Mouse (Mus musculus) limb, embryonic 11.5 days (tissue): ENCODE results near the gene Gxylt1. TPM values are rescaled to one million over a fixed set of nuclear protein-coding genes. Genes with fewer than 3 reads are reported as not detected.

ENCODE experiments used
- ATAC-seq: fragments of 200-750 bp; cut with Nextera tagmentation; 2 replicates; pipeline ENCODE4 v1.8.0; 2017; ENCODE audit warnings: low read depth; ENCODE audit not compliant: insufficient number of reproducible peaks, low FRiP score, low TSS enrichment
- DNase-seq: peaks from one replicate; pipeline ENCODE4 v3.0.0-alpha.2; 2015; ENCODE audit warnings: low spot score
- H3K27ac ChIP-seq: fragments of 300-500 bp; sonication (generic); replicated peaks from 2 replicates; pipeline ENCODE4 v1.5.1; 2014; ENCODE audit warnings: low read depth, mild to moderate bottlenecking, low read length
- H3K27me3 ChIP-seq: fragments of 300-500 bp; sonication (generic); 2 replicates; pipeline ENCODE4 v1.6.1; 2014; ENCODE audit warnings: mild to moderate bottlenecking, low read length, mixed read lengths; ENCODE audit not compliant: control insufficient read depth, insufficient read depth
- H3K36me3 ChIP-seq: fragments of 300-500 bp; sonication (generic); 2 replicates; pipeline ENCODE4 v1.6.1; 2014; ENCODE audit warnings: mild to moderate bottlenecking, low read length, moderate library complexity, mixed read lengths; ENCODE audit not compliant: control insufficient read depth, insufficient read depth
- H3K4me1 ChIP-seq: fragments of 300-500 bp; sonication (generic); 2 replicates; pipeline ENCODE4 v1.6.1; 2014; ENCODE audit warnings: low read length, mixed read lengths; ENCODE audit not compliant: control insufficient read depth, insufficient read depth
- H3K4me2 ChIP-seq: fragments of 300-500 bp; sonication (generic); 2 replicates; pipeline ENCODE4 v1.6.1; 2014; ENCODE audit warnings: low read depth, mild to moderate bottlenecking, moderate library complexity; ENCODE audit not compliant: severe bottlenecking
- H3K4me3 ChIP-seq: fragments of 300-500 bp; sonication (generic); 2 replicates; pipeline ENCODE4 v1.5.1; 2014; ENCODE audit warnings: low read depth, low read length
- H3K9ac ChIP-seq: fragments of 300-500 bp; sonication (generic); 2 replicates; pipeline ENCODE4 v1.6.1; 2014; ENCODE audit warnings: mild to moderate bottlenecking, low read length
- H3K9me3 ChIP-seq: fragments of 300-500 bp; sonication (generic); 2 replicates; pipeline ENCODE4 v1.6.1; 2016; ENCODE audit warnings: low read length; ENCODE audit not compliant: control insufficient read depth
- WGBS: fragments of 180-500 bp; shearing (Covaris S2); extraction: QIAGEN DNeasy Blood & Tissue Kit; methylation state at CpG from one replicate; pipeline ENCODE4 v1.1.7; 2014; 5-methylcytosine and 5-hydroxymethylcytosine counted together
- polyA plus RNA-seq: library from polyadenylated mRNA; unstranded; fragments of >200 nt; fragmentation: Nextera tagmentation; extraction: Ambion mirVana; gene quantifications from 2 replicates; pipeline ENCODE4 v1.2.1, GENCODE M21; 2014

The Gxylt1 gene
- polyA plus RNA-seq, 1 experiment from 2014 or later = 22.6 TPM

- no peak overlapping the region for H3K9ac ChIP-seq
- H3K27me3 ChIP-seq = no peaks in the 10 kb centered on the region
- H3K4me1 ChIP-seq = no peaks in the 10 kb centered on the region
- H3K27ac ChIP-seq = no peak overlapping the region
- WGBS = 100% methylated on average over 1 of the region's 1 CpGs
- no peaks in the 10 kb centered on the region for H3K36me3 ChIP-seq
- no peak for DNase-seq
- H3K9me3 ChIP-seq = no peaks in the 10 kb centered on the region
- no peak for ATAC-seq
- no peak overlapping the region for H3K4me3 ChIP-seq
- no peak overlapping the region for H3K4me2 ChIP-seq
Observed at GRCm38 (mm10) chr15:93268001-93268400, 7.0 kb downstream of the Gxylt1 start.

DNA sequence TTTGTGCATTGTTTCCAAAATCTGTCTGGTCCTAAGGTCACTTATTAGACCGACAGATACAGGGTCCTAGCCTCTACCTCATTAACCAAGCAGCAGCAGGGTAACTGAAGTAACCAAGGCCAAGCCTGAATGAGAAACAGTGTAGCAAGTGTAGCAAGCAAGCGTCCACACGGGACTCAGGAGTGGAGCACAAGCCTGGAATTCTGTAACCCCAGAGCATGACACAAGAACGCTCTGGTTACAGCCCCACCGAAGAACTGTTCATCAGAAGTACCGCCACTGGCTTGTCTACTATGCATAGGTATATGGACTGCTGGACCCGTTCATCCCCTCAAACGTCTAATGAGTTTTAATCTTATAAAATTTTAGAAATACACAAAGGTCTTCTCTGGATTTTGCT lies 7.5 kb downstream of the Gxylt1 start:
- no peak for ATAC-seq
- H3K9me3 ChIP-seq = no peaks in the 10 kb centered on the region
- no peaks in the 10 kb centered on the region for H3K36me3 ChIP-seq
- H3K4me2 ChIP-seq = no peak overlapping the region
- no peak overlapping the region for H3K4me3 ChIP-seq
- no peaks in the 10 kb centered on the region for H3K27me3 ChIP-seq
- no peaks in the 10 kb centered on the region for H3K4me1 ChIP-seq
- no peak for DNase-seq
- H3K9ac ChIP-seq = no peak overlapping the region
- H3K27ac ChIP-seq = no peak overlapping the region
- 87% methylated on average over 8 of the region's 8 CpGs for WGBS

DNA sequence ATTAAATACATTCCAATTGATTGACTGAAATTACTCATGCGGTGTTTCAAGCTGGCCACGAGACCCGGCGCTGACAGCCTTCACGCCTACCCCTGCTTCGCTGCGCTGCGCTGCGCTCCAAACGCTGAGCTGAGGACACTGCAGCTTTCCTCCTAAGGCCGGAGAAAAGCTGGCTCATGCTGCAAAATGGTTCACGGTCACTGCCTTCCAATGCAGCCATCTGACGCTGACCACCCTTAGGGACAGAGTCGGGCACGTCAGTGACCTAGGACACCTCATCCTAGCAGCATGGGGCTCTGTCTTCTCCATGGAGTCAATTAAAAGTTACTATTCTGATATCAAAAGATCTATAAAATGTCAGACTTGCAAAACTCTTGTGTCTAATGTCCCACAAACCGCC lies 8.6 kb downstream of the Gxylt1 start:
- Histone ChIP-seq H3K4me2 (no peak overlapping the region), H3K36me3 (no peaks in the 10 kb centered on the region; the same call in 1 of the 2 replicates), H3K27me3 (no peaks in the 10 kb centered on the region), H3K4me3 (no peak overlapping the region), H3K9me3 (no peaks in the 10 kb centered on the region), H3K9ac (no peak overlapping the region), H3K27ac (no peak overlapping the region), H3K4me1 (no peaks in the 10 kb centered on the region)
- ATAC-seq (no peak), DNase-seq (no peak)
- WGBS = 85% methylated on average over 16 of the region's 16 CpGs

DNA sequence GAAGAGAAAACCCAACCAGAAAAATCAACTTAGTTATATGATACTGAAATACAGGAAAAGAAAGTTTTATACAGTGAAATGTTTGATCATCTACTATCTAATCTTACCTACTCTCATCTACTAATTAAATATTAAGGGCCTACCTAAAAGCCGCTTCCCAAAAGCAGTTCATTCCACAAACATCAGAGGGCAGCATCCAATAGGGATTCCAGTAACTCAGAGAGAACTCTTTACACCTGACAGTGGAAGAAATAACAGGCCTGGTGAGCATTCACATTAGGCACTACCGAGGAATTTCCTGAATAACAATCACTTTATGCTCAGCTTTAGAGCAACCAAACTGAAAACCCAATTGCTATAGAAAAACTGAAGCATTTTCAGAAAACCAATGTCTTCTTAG lies 9.3 kb downstream of the Gxylt1 start:
- Histone ChIP-seq H3K4me3 (no peak overlapping the region), H3K4me1 (no peaks in the 10 kb centered on the region), H3K9me3 (no peaks in the 10 kb centered on the region), H3K9ac (no peak overlapping the region), H3K36me3 (no peaks in the 10 kb centered on the region; the same call in none of the 2 replicates), H3K4me2 (no peak overlapping the region), H3K27me3 (no peaks in the 10 kb centered on the region), H3K27ac (no peak overlapping the region)
- 62% methylated on average over 2 of the region's 2 CpGs for WGBS
- DNase-seq = no peak
- ATAC-seq = no peak

- H3K4me3 ChIP-seq = no peak overlapping the region
- H3K9ac ChIP-seq = no peak overlapping the region
- 84% methylated on average over 3 of the region's 3 CpGs for WGBS
- no peaks in the 10 kb centered on the region for H3K9me3 ChIP-seq
- no peaks in the 10 kb centered on the region for H3K4me1 ChIP-seq
- ATAC-seq = no peak
- H3K4me2 ChIP-seq = no peak overlapping the region
- no peaks in the 10 kb centered on the region; the same call in none of the 2 replicates for H3K36me3 ChIP-seq
- H3K27me3 ChIP-seq = no peaks in the 10 kb centered on the region
- H3K27ac ChIP-seq = no peak overlapping the region
- no peak for DNase-seq
Observed at GRCm38 (mm10) chr15:93265231-93265630, 9.7 kb downstream of the Gxylt1 start.

DNA sequence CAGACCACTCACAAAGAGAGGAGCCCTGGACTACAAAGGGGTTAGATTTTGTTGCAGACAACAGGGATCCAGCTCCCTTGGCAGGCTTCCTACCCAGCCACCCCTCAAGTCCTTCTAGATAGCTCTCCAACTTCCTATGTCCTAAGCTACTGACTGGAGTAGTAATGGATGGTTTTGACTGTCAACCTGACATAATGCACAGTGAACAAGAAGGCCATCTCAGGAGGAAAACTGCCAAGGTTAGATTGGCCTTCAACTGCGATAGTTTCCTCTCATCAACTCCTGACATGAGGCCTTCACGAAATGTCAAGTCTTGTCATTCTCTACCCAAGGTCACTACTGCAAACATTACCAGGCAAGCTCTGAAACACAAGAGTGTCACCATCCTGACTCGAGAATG lies 10.8 kb downstream of the Gxylt1 start:
- Histone ChIP-seq H3K9ac (no peak overlapping the region), H3K4me1 (no peaks in the 10 kb centered on the region), H3K4me2 (no peak overlapping the region), H3K27ac (no peak overlapping the region), H3K4me3 (no peak overlapping the region), H3K9me3 (no peaks in the 10 kb centered on the region), H3K27me3 (no peaks in the 10 kb centered on the region), H3K36me3 (no peaks in the 10 kb centered on the region; the same call in none of the 2 replicates)
- ATAC-seq (no peak), DNase-seq (no peak)
- 90% methylated on average over 3 of the region's 3 CpGs for WGBS

DNA sequence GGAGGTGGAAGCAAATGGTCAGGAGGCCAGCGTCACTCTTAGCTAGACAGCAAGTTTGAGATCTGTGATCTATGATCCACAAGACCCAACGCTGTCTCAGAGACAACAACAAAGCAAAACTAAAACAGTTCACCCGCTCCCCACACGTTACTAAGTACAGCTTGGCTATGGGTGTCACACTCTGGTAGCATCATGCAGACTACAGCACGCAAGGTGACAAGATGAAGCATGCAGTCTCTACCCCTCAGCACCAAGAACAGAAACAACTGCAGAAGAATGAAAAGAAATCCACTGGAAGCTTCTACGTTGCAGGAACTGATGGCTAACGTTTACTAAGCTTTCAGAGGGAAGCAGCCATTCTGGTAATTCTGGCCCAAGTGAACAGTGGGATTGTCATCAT lies 11.4 kb downstream of the Gxylt1 start:
- Histone ChIP-seq H3K9me3 (no peaks in the 10 kb centered on the region), H3K4me1 (no peaks in the 10 kb centered on the region), H3K4me2 (no peak overlapping the region), H3K9ac (no peak overlapping the region), H3K27me3 (no peaks in the 10 kb centered on the region), H3K27ac (no peak overlapping the region), H3K4me3 (no peak overlapping the region), H3K36me3 (no peaks in the 10 kb centered on the region; the same call in none of the 2 replicates)
- ATAC-seq (no peak), DNase-seq (no peak)
- WGBS = 83% methylated on average over 7 of the region's 7 CpGs

DNA sequence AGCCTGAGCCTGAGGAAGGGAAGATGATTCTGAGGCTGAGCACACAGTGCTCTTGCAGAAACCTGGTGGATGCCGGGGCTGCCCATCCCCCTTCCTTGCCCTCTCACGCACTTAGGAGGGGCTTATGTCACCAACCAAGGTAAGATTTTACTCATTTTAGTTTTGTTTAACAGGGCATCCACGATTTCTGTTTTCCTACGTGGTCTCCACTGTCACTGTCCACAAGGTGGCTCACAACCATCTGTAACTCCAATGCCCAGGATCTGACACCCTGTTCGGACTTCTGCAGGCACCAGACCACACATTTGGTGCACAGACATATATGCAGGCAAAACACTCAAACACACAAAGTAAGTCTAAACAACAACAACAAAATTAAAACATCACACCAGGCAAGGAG lies 12.2 kb downstream of the Gxylt1 start:
- DNase-seq = no peak
- no peak overlapping the region for H3K4me2 ChIP-seq

GRCm38 (mm10) chr15:93262274-93262673 lies 12.7 kb downstream of the Gxylt1 start:
- ATAC-seq (no peak; the same call in 1 of the 2 replicates), DNase-seq (no peak)
- Histone ChIP-seq H3K4me1 (no peaks in the 10 kb centered on the region), H3K36me3 (peaks cover 2% of the 10 kb centered on the region), H3K9me3 (no peaks in the 10 kb centered on the region), H3K4me3 (no peak overlapping the region), H3K27me3 (no peaks in the 10 kb centered on the region), H3K9ac (no peak overlapping the region), H3K4me2 (no peak overlapping the region), H3K27ac (no peak overlapping the region)
- 94% methylated on average over 5 of the region's 5 CpGs for WGBS

More for the DNA sequence above, 12.2 kb downstream of the Gxylt1 start:
- no peak overlapping the region for H3K9ac ChIP-seq
- H3K36me3 ChIP-seq = no peaks in the 10 kb centered on the region; the same call in none of the 2 replicates
- no peaks in the 10 kb centered on the region for H3K27me3 ChIP-seq
- H3K27ac ChIP-seq = no peak overlapping the region
- H3K4me1 ChIP-seq = no peaks in the 10 kb centered on the region
- H3K4me3 ChIP-seq = no peak overlapping the region
- ATAC-seq = no peak
- H3K9me3 ChIP-seq = no peaks in the 10 kb centered on the region
- 64% methylated on average over 5 of the region's 5 CpGs for WGBS
